Mouse (Mus musculus): ENCODE measurements around the gene 2210016L21Rik.

2210016L21Rik gene

GRCm38 (mm10) chr5:114978473-114978872 is 36.5 kb downstream of the 2210016L21Rik start:
- DNase-seq (ENCODE audit: low read depth, low spot score) = no peak

GRCm38 (mm10) chr5:114978888-114979249 is 36.9 kb downstream of the 2210016L21Rik start:
- DNase-seq (ENCODE audit: low read depth, low spot score) = peak; percentile 70

- DNase-seq (ENCODE audit: low read depth, low spot score) = peak; percentile 45
Observed at GRCm38 (mm10) chr5:114979250-114980121, 37.5 kb downstream of the 2210016L21Rik start.

- no peak for DNase-seq (ENCODE audit: low read depth, low spot score)
Observed at GRCm38 (mm10) chr5:114980122-114980748, 38.3 kb downstream of the 2210016L21Rik start.

GRCm38 (mm10) chr5:114982001-114982400 is 40.0 kb downstream of the 2210016L21Rik start:
- no peak for DNase-seq (ENCODE audit: low read depth, low spot score)

GRCm38 (mm10) chr5:114985074-114985473 is 43.1 kb downstream of the 2210016L21Rik start:
- no peak for DNase-seq (ENCODE audit: low read depth, low spot score)

GRCm38 (mm10) chr5:114996447-114996846 is 54.5 kb downstream of the 2210016L21Rik start:
- no peak for DNase-seq (ENCODE audit: low read depth, low spot score)

GRCm38 (mm10) chr5:114997327-114997726 is 55.4 kb downstream of the 2210016L21Rik start:
- DNase-seq (ENCODE audit: low read depth, low spot score) = no peak
